Mouse (Mus musculus) layer of hippocampus, postnatal 14 days (tissue): ENCODE results near the gene Gm7579. TPM values are rescaled to one million over a fixed set of nuclear protein-coding genes. Genes with fewer than 3 reads are reported as not detected.
A peak's percentile ranks its signal among the peaks of the same experiment; 100 is the strongest.
"Not testable (repeated sequence)": the region's sequence is repeated elsewhere in the genome, so short reads cannot be mapped to it uniquely, and the experiment has no call there.

Experiments
- DNase-seq, 2 experiments: peaks; one replicate each; pipeline ENCODE4 v3.0.0; 2021 to 2022; ENCODE audit warnings: low spot score in 2 of 2, mixed read lengths in 1 of 2
- long read RNA-seq, 2 experiments: library from polyadenylated mRNA; stranded (forward); transcript quantifications; one replicate each; pipeline ENCODE4 v2.0.0; 2021
- total RNA-seq, 2 experiments: library from RNA; stranded (reverse); gene quantifications; 2 replicates each; pipeline ENCODE4 v1.2.3; 2021

Gene Gm7579
- not detected for total RNA-seq
- long read RNA-seq, experiment 1: 0 reads
- long read RNA-seq, experiment 2: 0 reads

DNA sequence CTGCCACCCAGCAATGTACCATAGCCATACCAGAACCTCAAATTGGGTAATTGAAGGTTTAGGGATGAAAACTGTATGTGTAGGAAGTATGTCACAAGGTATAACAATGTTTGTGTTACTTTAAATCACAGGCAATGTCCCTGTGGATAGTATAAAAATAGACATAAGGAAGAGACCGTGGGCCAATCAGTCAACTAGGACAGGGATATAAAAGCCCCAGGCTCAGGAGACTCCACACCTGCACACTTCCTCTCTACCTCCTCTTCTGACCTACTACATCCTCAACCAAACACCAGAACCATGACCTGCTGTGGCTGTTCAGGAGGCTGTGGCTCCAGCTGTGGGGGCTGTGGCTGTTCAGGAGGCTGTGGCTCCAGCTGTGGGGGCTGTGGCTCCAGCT, at the start of gene Gm7579:
TSS of gene Gm7579 (plus strand) at position 301 of the 400 bp plus-strand sequence.
- DNase-seq: no peak

DNA sequence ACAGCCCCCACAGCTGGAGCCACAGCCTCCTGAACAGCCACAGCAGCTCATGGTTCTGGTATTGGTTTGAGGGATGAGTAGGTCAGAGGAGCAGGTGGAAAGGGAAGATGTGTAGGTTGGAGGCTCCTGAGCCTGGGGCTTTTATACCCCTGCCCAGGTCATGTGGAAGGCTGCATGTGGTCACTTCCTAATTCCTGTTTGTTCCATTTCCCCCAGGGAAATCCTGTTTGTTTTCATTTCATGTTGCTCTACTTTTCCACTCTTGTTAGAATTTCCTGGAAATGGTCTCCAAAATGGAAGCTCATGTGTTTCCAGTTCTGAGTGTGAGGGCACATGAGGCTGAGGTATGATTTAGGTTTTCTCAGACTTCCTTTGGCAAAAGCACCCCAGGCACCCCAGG, 46.0 kb upstream of the Gm7579 start, which contains the start of gene Gm4553:
TSS of gene Gm4553 (minus strand) at position 101 of the 400 bp plus-strand sequence.
- not testable (repeated sequence) for DNase-seq

GRCm38 (mm10) chr7:142169836-142170235, 41.8 kb upstream of the Gm7579 start:
- peak in 1 of 2 experiments; percentile 16 for DNase-seq

GRCm38 (mm10) chr7:142175905-142176304, 35.8 kb upstream of the Gm7579 start, which contains the start of gene Krtap5-2:
Krtap5-2 (minus strand) TSS chr7:142176005.
- DNase-seq: not testable (repeated sequence)

DNA sequence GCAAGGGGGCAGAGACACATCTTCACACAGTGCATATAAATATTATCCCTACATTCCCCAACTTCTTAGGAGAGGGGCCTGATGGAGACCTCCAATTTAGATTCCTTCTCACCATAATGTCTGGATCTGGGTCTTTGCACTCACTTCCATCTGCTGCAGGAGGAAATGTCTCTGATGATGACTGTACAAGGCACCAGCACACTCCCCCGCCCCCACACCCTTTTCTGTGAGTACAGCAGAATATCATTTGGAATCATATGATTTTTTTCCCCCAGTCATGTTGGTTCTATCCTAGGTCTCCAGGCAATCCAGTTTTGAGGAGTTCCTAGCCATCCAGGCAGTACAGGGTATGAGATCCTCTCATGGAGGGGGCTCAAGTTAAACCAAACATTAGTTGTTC, 33.0 kb upstream of the Gm7579 start:
- DNase-seq: no peak

- no peak for DNase-seq
Measured at GRCm38 (mm10) chr7:142181021-142181420, 30.6 kb upstream of the Gm7579 start.

DNA sequence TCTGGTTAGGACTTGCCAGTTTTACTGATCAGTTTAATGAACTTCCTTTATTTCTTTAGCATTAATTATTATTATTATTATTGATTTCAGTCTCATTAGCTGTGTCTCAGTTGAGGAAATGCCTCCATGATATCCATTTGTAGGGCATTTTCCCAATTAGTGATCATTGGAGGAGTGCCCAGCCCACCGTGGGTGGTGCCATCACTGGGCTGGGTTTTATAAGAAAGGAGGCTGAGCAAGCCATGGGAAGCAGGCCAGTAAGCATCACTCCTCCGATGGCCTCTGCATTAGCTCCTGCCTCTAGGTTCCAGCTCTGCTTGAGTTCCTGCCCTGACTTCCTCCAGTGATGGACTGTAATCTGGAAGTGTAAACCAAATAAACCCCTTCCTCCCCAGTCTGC, 23.5 kb upstream of the Gm7579 start:
- no peak for DNase-seq

DNA sequence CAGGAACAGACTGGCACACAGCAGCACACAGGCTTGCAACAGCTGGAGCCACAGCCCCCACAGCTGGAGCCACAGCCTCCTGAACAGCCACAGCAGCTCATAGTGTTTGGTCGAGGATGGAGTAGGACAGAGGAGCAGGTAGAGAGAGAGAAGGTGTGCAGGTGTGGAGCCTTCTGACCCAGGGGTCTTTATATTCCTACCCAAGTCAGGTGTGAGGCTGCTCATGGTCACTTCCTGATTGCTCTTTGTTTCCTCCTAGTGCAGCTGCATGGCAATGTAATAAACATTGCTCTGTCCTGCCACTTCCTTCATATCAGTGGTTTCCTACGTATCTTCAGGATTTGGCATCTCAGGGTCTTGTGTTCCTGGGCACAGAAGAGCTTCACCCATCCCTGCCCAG, 21.4 kb upstream of the Gm7579 start, which contains the start of gene Gm10153:
TSS of gene Gm10153 (minus strand) at position 101 of the 400 bp plus-strand sequence.
- no peak for DNase-seq

DNA sequence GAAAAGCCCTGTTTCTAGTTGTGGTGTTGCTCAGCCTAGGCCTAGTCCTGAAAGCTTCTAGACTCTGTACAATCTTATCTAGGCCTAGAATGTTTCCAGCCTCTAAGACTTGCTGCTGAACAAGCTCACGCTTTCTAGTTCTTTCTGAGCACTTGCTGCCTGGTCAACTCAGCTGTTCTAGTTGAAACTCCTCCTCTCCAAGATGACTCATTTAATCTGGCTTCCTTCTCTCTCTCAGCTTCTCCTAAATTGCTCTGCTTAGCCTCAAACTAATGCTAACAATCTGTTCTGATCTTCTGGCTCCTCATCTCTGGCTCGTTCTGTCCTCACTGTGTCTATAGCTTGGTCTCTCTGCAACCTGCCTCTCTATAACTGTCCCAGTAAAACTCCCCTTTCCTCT, 12.9 kb upstream of the Gm7579 start:
- peak in 1 of 2 experiments; percentile 15 for DNase-seq

GRCm38 (mm10) chr7:142201064-142201463, 10.6 kb upstream of the Gm7579 start, which contains the start of gene Krtap5-3:
Krtap5-3 (plus strand) TSS chr7:142201364.
- DNase-seq: no peak

GRCm38 (mm10) chr7:142205488-142205887, 6.2 kb upstream of the Gm7579 start:
- no peak for DNase-seq

GRCm38 (mm10) chr7:142206891-142207290, 4.8 kb upstream of the Gm7579 start:
- DNase-seq: not testable (repeated sequence)

DNA sequence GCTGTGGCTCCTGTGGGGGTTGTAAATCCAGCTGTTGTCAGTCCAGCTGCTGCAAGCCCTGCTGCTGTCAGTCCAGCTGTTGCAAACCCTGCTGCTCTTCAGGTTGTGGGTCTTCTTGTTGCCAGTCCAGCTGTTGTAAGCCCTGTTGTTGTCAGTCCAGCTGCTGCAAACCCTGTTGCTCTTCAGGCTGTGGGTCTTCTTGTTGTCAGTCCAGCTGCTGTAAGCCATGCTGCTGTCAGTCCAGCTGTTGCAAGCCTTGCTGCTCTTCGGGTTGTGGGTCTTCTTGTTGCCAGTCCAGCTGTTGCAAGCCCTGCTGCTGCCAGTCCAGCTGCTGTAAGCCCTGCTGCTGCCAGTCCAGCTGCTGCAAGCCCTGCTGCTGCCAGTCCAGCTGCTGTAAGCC, 477 bp downstream of the Gm7579 start:
- DNase-seq: not testable (repeated sequence)

GRCm38 (mm10) chr7:142224518-142224917, 12.9 kb downstream of the Gm7579 start:
- DNase-seq: no peak

DNA sequence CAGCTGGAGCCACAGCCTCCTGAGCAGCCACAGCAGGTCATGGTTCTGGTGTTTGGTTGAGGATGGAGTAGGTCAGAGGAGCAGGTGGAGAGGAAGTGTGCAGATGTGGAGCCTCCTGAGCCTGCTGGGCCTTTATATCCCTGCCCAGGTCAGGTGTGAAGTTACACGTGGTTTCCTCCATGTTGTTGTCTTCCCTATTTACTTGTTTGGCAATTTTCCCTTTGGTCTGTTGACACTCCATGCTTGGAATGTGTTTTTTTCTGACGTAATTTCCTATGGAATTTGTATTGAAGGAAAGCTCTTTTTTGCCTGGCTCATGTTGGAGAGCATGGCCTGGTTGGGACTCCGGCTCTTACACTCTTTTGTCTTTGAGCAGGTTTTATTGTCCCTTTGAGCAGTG, 18.2 kb downstream of the Gm7579 start, which contains the start of gene Krtap5-5:
TSS of gene Krtap5-5 (minus strand) at position 101 of the 400 bp plus-strand sequence.
- DNase-seq: not testable (repeated sequence)

GRCm38 (mm10) chr7:142231540-142231939, 19.9 kb downstream of the Gm7579 start:
- no peak for DNase-seq

DNA sequence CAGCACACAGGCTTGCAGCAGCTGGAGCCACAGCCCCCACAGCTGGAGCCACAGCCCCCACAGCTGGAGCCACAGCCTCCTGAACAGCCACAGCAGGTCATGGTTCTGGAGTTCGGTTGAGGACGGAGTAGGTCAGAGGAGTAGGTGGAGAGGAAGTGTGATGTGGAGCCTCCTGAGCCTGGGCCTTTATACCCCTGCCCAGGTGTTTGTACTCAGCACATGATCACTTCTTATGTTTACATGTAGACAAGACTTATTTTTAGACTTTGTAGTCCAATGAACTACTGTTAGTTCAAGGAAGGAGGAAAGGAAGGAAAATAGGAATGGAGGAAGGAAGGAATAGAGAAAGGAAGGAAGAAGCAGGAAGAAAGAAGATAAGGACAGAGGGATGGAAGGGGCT, 29.3 kb downstream of the Gm7579 start, which contains the start of gene Gm40460:
TSS of gene Gm40460 (minus strand) at position 101 of the 400 bp plus-strand sequence.
- no peak for DNase-seq

GRCm38 (mm10) chr7:142249824-142250223, 38.2 kb downstream of the Gm7579 start:
- peak; percentile 32 to 34 for DNase-seq

GRCm38 (mm10) chr7:142255517-142255916, 43.9 kb downstream of the Gm7579 start:
- DNase-seq: peak; percentile 21

DNA sequence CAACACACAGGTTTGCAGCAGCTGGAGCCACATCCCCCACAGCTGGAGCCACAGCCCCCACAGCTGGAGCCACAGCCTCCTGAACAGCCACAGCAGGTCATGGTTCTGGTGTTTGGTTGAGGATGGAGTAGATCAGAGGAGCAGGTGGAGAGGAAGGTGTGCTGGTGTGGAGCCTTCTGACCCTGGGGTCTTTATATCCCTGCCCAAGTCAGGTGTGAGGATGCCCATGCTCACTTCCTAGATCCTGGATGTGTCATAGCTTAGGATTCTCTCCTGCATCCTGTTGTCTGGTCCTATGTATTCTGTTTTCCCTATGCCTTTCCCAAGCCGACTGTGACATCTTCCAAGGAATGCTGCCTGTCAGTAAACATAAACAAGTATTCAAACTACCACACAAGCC, 46.6 kb downstream of the Gm7579 start, which contains the start of gene Gm2431:
TSS of gene Gm2431 (minus strand) at position 101 of the 400 bp plus-strand sequence.
- DNase-seq: not testable (repeated sequence)
